Mouse (Mus musculus): Measurements from ENCODE around the gene Macc1. TPM values are rescaled to one million over a fixed set of nuclear protein-coding genes. Genes with fewer than 3 reads are reported as not detected.

The Macc1 gene
- polyA plus RNA-seq, 1 experiment: 2.1 TPM

- no peak overlapping the region for H3K4me3 ChIP-seq (ENCODE audit: insufficient read depth, low read length)
- H3K27ac ChIP-seq (ENCODE audit: insufficient read depth, low read length): no peak overlapping the region
- H3K4me1 ChIP-seq (ENCODE audit: control insufficient read depth, insufficient read depth, low read length): no peaks in the 10 kb centered on the region
- TF ChIP-seq POLR2A (IDR thresholded peaks at IDR 0.05; ENCODE audit: low read depth, low read length) (no peak), CTCF (IDR thresholded peaks at IDR 0.05; ENCODE audit: borderline replicate concordance, insufficient read depth, low read length) (no peak)
Measured at GRCm38 (mm10) chr12:119410522-119410921, 96.5 kb downstream of the Macc1 start.

DNA sequence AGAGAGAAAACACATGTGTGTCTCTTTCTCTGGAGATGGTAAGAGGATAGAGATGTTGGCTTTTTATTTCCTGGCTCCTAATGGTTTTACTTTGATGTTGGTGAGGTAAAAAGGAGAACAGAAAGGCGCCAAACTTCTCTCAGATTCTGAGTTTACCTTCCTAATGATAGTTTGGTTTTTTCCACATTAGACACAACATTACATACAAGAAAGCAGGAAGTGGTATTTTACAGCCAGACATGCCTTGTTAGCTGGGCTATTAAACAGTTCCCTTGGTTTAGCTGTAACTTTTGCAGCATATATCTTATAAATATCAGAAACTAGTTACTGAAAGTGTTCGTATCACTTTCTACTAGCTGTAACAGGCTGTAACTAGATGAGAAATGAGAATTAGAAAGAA lies 96.9 kb downstream of the Macc1 start:
- Histone ChIP-seq H3K27ac (ENCODE audit: insufficient read depth, low read length) (no peak overlapping the region), H3K4me1 (ENCODE audit: control insufficient read depth, insufficient read depth, low read length) (no peaks in the 10 kb centered on the region), H3K4me3 (ENCODE audit: insufficient read depth, low read length) (no peak overlapping the region)
- TF ChIP-seq POLR2A (IDR thresholded peaks at IDR 0.05; ENCODE audit: low read depth, low read length): no peak
- TF ChIP-seq CTCF (IDR thresholded peaks at IDR 0.05; ENCODE audit: borderline replicate concordance, insufficient read depth, low read length): no peak

- Histone ChIP-seq H3K4me3 (ENCODE audit: insufficient read depth, low read length) (no peak overlapping the region), H3K4me1 (ENCODE audit: control insufficient read depth, insufficient read depth, low read length) (no peaks in the 10 kb centered on the region), H3K27ac (ENCODE audit: insufficient read depth, low read length) (no peak overlapping the region)
- TF ChIP-seq CTCF (IDR thresholded peaks at IDR 0.05; ENCODE audit: borderline replicate concordance, insufficient read depth, low read length) (no peak), POLR2A (IDR thresholded peaks at IDR 0.05; ENCODE audit: low read depth, low read length) (no peak)
Measured at GRCm38 (mm10) chr12:119411982-119412381, 97.9 kb downstream of the Macc1 start.

DNA sequence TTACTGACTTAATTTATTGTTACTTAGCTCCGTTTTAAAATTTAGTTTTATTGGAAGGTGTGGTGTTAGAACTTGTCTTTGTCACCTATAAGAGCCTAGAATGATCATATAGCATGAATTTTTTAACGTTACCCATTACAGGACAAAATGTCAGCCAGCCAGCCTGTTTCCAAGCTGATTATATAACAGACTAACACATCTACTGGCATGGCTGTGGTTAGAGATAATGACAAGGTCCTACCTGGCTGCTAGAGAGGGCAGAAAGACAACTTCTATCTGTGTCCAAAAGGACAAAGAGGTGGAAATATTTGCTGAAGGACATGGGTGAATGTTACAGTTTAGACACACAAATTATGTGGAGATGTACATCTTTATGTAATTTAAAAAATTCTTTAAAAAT lies 101.8 kb downstream of the Macc1 start:
- Histone ChIP-seq H3K4me1 (ENCODE audit: control insufficient read depth, insufficient read depth, low read length) (no peaks in the 10 kb centered on the region), H3K4me3 (ENCODE audit: insufficient read depth, low read length) (no peak overlapping the region), H3K27ac (ENCODE audit: insufficient read depth, low read length) (no peak overlapping the region)
- no peak for TF ChIP-seq CTCF (IDR thresholded peaks at IDR 0.05; ENCODE audit: borderline replicate concordance, insufficient read depth, low read length)
- TF ChIP-seq POLR2A (IDR thresholded peaks at IDR 0.05; ENCODE audit: low read depth, low read length): no peak

- no peak overlapping the region for H3K4me3 ChIP-seq (ENCODE audit: insufficient read depth, low read length)
- no peak overlapping the region for H3K27ac ChIP-seq (ENCODE audit: insufficient read depth, low read length)
- TF ChIP-seq CTCF (IDR thresholded peaks at IDR 0.05; ENCODE audit: borderline replicate concordance, insufficient read depth, low read length): no peak
- TF ChIP-seq POLR2A (IDR thresholded peaks at IDR 0.05; ENCODE audit: low read depth, low read length): no peak
- H3K4me1 ChIP-seq (ENCODE audit: control insufficient read depth, insufficient read depth, low read length): 0 out of 2 replicates have a peak, but pooled peaks cover 2% of the 10 kb centered on the region
Measured at GRCm38 (mm10) chr12:119425749-119426148, 111.7 kb downstream of the Macc1 start.

DNA sequence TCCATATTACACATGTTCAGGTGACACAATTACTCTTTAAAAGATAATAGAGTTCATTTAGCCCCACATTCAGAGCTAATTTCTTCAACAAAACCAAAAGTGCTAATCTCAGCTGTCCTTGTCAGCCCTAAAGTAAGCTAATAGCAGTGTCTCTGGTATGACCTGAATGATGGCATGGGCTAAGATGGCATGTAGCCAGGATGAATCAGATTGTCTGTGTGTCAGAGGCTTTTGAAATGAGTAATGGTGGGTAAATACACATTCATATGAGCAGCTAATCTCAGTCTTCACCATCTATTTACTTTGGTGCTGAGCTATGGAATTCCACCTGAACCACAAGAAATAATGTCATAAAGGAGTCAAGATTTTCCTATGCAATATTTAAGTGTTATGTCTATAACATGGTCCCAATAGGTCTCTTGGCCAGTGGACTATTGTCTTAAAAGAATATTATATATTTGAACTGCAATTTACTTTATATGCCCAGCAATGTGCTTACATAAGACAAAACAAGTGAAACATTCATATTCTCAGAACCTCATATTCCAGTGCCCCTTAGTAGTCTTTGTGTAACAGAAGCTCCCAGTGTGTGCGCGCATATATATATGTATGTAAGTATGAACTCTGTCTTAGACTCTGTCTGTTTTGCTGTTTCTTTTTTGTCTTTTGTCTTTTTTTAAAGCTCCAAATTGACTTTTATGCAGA lies 112.3 kb downstream of the Macc1 start:
- Histone ChIP-seq H3K4me3 (ENCODE audit: insufficient read depth, low read length) (no peak overlapping the region), H3K27ac (ENCODE audit: insufficient read depth, low read length) (no peak overlapping the region), H3K4me1 (ENCODE audit: control insufficient read depth, insufficient read depth, low read length) (0 out of 2 replicates have a peak, but pooled peaks cover 2% of the 10 kb centered on the region)
- TF ChIP-seq CTCF (IDR thresholded peaks at IDR 0.05; ENCODE audit: borderline replicate concordance, insufficient read depth, low read length) (no peak), POLR2A (IDR thresholded peaks at IDR 0.05; ENCODE audit: low read depth, low read length) (no peak)

- TF ChIP-seq CTCF (IDR thresholded peaks at IDR 0.05; ENCODE audit: borderline replicate concordance, insufficient read depth, low read length) (0 out of 2 replicates have a peak, but pooled peaks have one; percentile 9), POLR2A (IDR thresholded peaks at IDR 0.05; ENCODE audit: low read depth, low read length) (no peak)
- no peak overlapping the region for H3K27ac ChIP-seq (ENCODE audit: insufficient read depth, low read length)
- H3K4me1 ChIP-seq (ENCODE audit: control insufficient read depth, insufficient read depth, low read length): 0 out of 2 replicates have a peak, but pooled peaks cover 2% of the 10 kb centered on the region
- no peak overlapping the region for H3K4me3 ChIP-seq (ENCODE audit: insufficient read depth, low read length)
Measured at GRCm38 (mm10) chr12:119426887-119427204, 112.8 kb downstream of the Macc1 start.

GRCm38 (mm10) chr12:119440720-119441119 lies 126.7 kb downstream of the Macc1 start:
- TF ChIP-seq POLR2A (IDR thresholded peaks at IDR 0.05; ENCODE audit: low read depth, low read length) (no peak), CTCF (IDR thresholded peaks at IDR 0.05; ENCODE audit: borderline replicate concordance, insufficient read depth, low read length) (no peak)
- Histone ChIP-seq H3K4me1 (ENCODE audit: control insufficient read depth, insufficient read depth, low read length) (peaks cover 5% of the 10 kb centered on the region), H3K27ac (ENCODE audit: insufficient read depth, low read length) (peak overlapping the region; percentile 72), H3K4me3 (ENCODE audit: insufficient read depth, low read length) (no peak overlapping the region)

- no peak overlapping the region for H3K27ac ChIP-seq (ENCODE audit: insufficient read depth, low read length)
- TF ChIP-seq POLR2A (IDR thresholded peaks at IDR 0.05; ENCODE audit: low read depth, low read length) (no peak), CTCF (IDR thresholded peaks at IDR 0.05; ENCODE audit: borderline replicate concordance, insufficient read depth, low read length) (no peak)
- no peak overlapping the region for H3K4me3 ChIP-seq (ENCODE audit: insufficient read depth, low read length)
- no peaks in the 10 kb centered on the region for H3K4me1 ChIP-seq (ENCODE audit: control insufficient read depth, insufficient read depth, low read length)
Measured at GRCm38 (mm10) chr12:119450116-119450515, 136.0 kb downstream of the Macc1 start.

GRCm38 (mm10) chr12:119451232-119451631 lies 137.2 kb downstream of the Macc1 start:
- no peak overlapping the region for H3K4me3 ChIP-seq (ENCODE audit: insufficient read depth, low read length)
- TF ChIP-seq POLR2A (IDR thresholded peaks at IDR 0.05; ENCODE audit: low read depth, low read length): no peak
- no peak for TF ChIP-seq CTCF (IDR thresholded peaks at IDR 0.05; ENCODE audit: borderline replicate concordance, insufficient read depth, low read length)
- no peak overlapping the region for H3K27ac ChIP-seq (ENCODE audit: insufficient read depth, low read length)
- H3K4me1 ChIP-seq (ENCODE audit: control insufficient read depth, insufficient read depth, low read length): no peaks in the 10 kb centered on the region
